Mouse (Mus musculus) left cerebral cortex, postnatal 36 days (tissue): ENCODE data around the gene Ccr10. TPM values are rescaled to one million over a fixed set of nuclear protein-coding genes. Genes with fewer than 3 reads are reported as not detected.
"Not testable (repeated sequence)": the region's sequence is repeated elsewhere in the genome, so short reads cannot be mapped to it uniquely, and the experiment has no call there.

Experiments
- DNase-seq, 2 experiments: peaks; one replicate each; pipeline ENCODE4 v3.0.0; 2021 to 2022; ENCODE audit warnings: low spot score in 2 of 2, mixed read lengths in 1 of 2
- intact Hi-C: fragments of 180-260 bp; cut with DNase I; formaldehyde crosslinking; loops from one replicate; pipeline ENCODE4 v1.15.1; 2025
- microRNA-seq: library from miRNA; unstranded; fragments of <30 nt; microRNA quantifications from one replicate; pipeline ENCODE4 v1.2.0, GENCODE M21; 2022
- total RNA-seq, 2 experiments: library from RNA; stranded (reverse); gene quantifications; 2 replicates each; pipeline ENCODE4 v1.2.3; 2021

Gene Ccr10
- total RNA-seq, 2 experiments from 2014 or later = 0.37 TPM; not detected in 1

GRCm38 (mm10) chr11:101133037-101133436 lies 42.2 kb downstream of the Ccr10 start:
- intact Hi-C loops = no loop called here
- no peak for DNase-seq

DNA sequence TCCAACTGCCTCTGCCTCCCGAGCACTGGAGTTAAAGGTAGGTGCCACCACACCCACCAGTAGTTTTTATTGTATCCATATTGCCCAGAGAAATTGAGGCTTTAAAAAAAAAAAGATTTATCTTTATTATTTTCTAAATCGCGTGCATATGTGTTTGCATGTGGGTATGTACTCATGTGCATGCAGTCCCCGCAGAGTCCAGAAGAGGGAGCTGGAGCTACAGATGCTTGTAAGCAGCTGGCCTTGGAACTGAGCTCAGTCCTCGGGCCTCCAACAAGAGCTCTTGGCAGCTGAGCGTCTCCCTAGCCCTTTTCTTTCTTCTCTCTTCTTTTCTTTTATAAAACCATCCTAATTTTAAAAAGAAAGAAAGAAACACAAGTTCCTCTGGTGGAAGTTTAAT lies 43.5 kb downstream of the Ccr10 start:
- intact Hi-C loops = no loop called here
- no peak for DNase-seq

- intact Hi-C loops = no loop called here
- no peak for DNase-seq
These were observed 44.1 kb downstream of the Ccr10 start for GRCm38 (mm10) chr11:101131187-101131586.

DNA sequence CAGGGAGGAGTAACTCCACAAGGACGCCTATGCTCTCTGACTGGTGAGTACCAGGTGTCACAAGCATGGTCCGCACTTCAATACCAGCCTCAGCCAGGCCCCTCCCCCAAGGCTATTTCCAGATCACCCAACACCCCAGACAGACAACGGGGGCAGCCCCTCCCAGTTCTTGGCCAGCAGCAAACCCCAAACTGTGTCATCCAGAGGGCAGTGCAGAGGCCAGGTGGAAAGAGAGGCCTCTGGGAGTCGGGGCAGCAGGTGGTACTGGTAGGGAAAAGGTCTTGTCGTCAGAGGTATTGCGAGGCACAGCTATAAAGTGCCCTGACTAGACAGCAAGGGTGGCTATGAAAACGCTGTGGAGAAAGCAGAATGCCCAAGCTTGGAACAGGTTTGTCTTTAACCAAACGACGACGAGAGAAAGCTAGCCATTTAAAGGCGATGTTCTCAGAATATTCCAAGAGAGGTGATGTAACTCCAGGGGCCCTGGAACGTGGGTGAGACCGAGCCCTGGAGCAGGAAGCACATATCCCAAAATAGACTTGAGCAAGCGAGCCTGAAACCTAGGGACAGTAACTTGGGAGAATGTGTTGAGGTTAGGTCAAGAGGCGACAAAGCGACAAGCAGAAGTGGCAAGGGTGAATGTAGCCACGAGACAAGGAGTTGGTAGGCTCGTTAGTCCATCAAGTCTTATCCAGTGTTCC lies 45.0 kb downstream of the Ccr10 start:
- no peak for DNase-seq
- intact Hi-C loops = no loop called here

- intact Hi-C loops = no loop called here
These were observed 46.2 kb downstream of the Ccr10 start for GRCm38 (mm10) chr11:101128996-101129577.

GRCm38 (mm10) chr11:101127075-101127474 lies 48.2 kb downstream of the Ccr10 start:
- intact Hi-C loops = no loop called here
- no peak for DNase-seq

More at GRCm38 (mm10) chr11:101128996-101129577, 46.2 kb downstream of the Ccr10 start:
- DNase-seq = no peak

GRCm38 (mm10) chr11:101125008-101125407 lies 50.2 kb downstream of the Ccr10 start:
- DNase-seq, intact Hi-C loops: not testable (repeated sequence)

GRCm38 (mm10) chr11:101124494-101124893 lies 50.7 kb downstream of the Ccr10 start:
- intact Hi-C loops, DNase-seq: not testable (repeated sequence)

Small RNA genes lying within 50 kb of the gene (microRNA-seq; reads per million reads assigned to microRNA genes)
- not detected for gene Gm27626

Other genes with a start within 250 kb of the Ccr10 start
- gene Stat3, start 235.9 kb downstream of the Ccr10 start, total RNA-seq = 10 to 100 TPM; 29.6 to 44.7 TPM
- gene Cavin1, start 204.6 kb downstream of the Ccr10 start, total RNA-seq = 10 to 100 TPM; 17.4 to 20.4 TPM
- 100 to 1,000 TPM; 439 to 446 TPM for gene Atp6v0a1, start 166.0 kb downstream of the Ccr10 start, total RNA-seq
- gene Naglu, start 105.4 kb downstream of the Ccr10 start, total RNA-seq = 1 to 10 TPM; 8.8 to 9.1 TPM
- gene Hsd17b1, start 97.0 kb downstream of the Ccr10 start, total RNA-seq = under 1 TPM; 0.70 to 0.79 TPM
- gene Coasy, start 92.9 kb downstream of the Ccr10 start, total RNA-seq = 10 to 100 TPM; 22.7 to 26.3 TPM
- gene Mlx, start 88.2 kb downstream of the Ccr10 start, total RNA-seq = 10 to 100 TPM; 38.9 to 41.8 TPM
- gene Psmc3ip, start 80.0 kb downstream of the Ccr10 start, total RNA-seq = 1 to 10 TPM; 2.1 to 3.1 TPM
- gene Retreg3, start 55.5 kb downstream of the Ccr10 start, total RNA-seq = 10 to 100 TPM; 53.8 to 58.0 TPM
- gene Tubg1, start 55.5 kb downstream of the Ccr10 start, total RNA-seq = 10 to 100 TPM; 45.7 to 49.2 TPM
- gene Tubg2, start 19.5 kb downstream of the Ccr10 start, total RNA-seq = 10 to 100 TPM; 49.7 to 62.4 TPM
- 100 to 1,000 TPM; 167 to 172 TPM for gene Cntnap1, start 4.9 kb downstream of the Ccr10 start, total RNA-seq
- 10 to 100 TPM; 12.3 TPM for gene Plekhh3, start 4.1 kb downstream of the Ccr10 start, total RNA-seq
- 10 to 100 TPM; 47.8 to 52.1 TPM for gene Ezh1, start 51.0 kb upstream of the Ccr10 start, total RNA-seq
- gene Ramp2, start 70.6 kb upstream of the Ccr10 start, total RNA-seq = 10 to 100 TPM; 33.2 to 39.4 TPM
- gene Vps25, start 78.3 kb upstream of the Ccr10 start, total RNA-seq = 10 to 100 TPM; 62.0 to 63.0 TPM
- 1 to 10 TPM; 4.3 to 8.4 TPM for gene Wnk4, start 85.1 kb upstream of the Ccr10 start, total RNA-seq
- gene Cntd1, start 103.6 kb upstream of the Ccr10 start, total RNA-seq = under 1 TPM; 0.42 to 0.84 TPM
- gene Coa3, start 103.7 kb upstream of the Ccr10 start, total RNA-seq = 100 to 1,000 TPM in 1 of 2 experiments, 10 to 100 TPM in 1; 97.7 to 112 TPM
- gene Becn1, start 126.8 kb upstream of the Ccr10 start, total RNA-seq = 100 to 1,000 TPM; 206 to 237 TPM
- 100 to 1,000 TPM; 114 to 133 TPM for gene Psme3, start 140.8 kb upstream of the Ccr10 start, total RNA-seq
- 1 to 10 TPM; 4.4 to 7.2 TPM for gene Aoc2, start 149.6 kb upstream of the Ccr10 start, total RNA-seq
- gene Aoc3, start 155.2 kb upstream of the Ccr10 start, total RNA-seq = under 1 TPM; 0.76 to 0.79 TPM
- not detected for gene G6pc, start 192.1 kb upstream of the Ccr10 start, total RNA-seq
- gene Aarsd1, start 242.2 kb upstream of the Ccr10 start, total RNA-seq = 10 to 100 TPM; 42.1 to 45.6 TPM
- 1 to 10 TPM; 5.5 to 7.6 TPM for gene Gm27029, start 249.4 kb upstream of the Ccr10 start, total RNA-seq
- 10 to 100 TPM; 32.7 to 40.6 TPM for gene Rundc1, start 249.6 kb upstream of the Ccr10 start, total RNA-seq
- gene Ptges3l, start 249.9 kb upstream of the Ccr10 start, total RNA-seq = 1 to 10 TPM; 3.3 to 4.7 TPM